Mouse (Mus musculus): ENCODE measurements at regions not wholly inside any gene's neighbourhood (a gene's known extent, or its start where the extent isn't known, plus 50 kb on each side); places are given as distances from the start of the nearest gene placed in this dataset.

DNA sequence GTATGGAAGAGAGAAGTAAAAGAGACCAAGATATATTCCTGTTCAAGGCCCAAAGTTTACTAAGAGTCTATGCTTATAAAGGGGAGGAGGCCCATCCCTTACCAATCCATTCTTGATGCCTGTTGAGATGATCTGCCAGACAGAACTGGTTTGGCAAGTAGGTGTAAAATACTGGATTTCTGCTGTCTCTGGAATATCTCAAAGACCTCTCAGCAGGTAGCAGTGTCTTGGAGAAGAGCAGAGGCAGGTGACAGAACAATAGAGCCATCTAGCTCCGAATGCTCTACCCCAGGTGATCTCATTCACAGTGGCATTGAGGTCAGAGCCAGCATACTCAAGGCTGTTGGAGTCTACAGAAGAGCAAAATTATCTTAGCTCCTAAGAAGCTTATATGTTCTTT is 1632.9 kb downstream of the Pcdh18 start:
- no peak for TF ChIP-seq CTCF (IDR thresholded peaks at IDR 0.05; ENCODE audit: low read depth)
- no peak for TF ChIP-seq EP300 (IDR thresholded peaks at IDR 0.05; ENCODE audit: low read depth)
